Mouse (Mus musculus) forebrain, embryonic 10.5 days (tissue): Measurements from ENCODE around the gene Iba57. TPM values are rescaled to one million over a fixed set of nuclear protein-coding genes. Genes with fewer than 3 reads are reported as not detected.
"Not testable (repeated sequence)": the region's sequence is repeated elsewhere in the genome, so short reads cannot be mapped to it uniquely, and the experiment has no call there.

Experiments used
- DNase-seq: peaks from one replicate; pipeline ENCODE4 v3.0.0-alpha.2; 2017; ENCODE audit warnings: low spot score; ENCODE audit errors: extremely low spot score
- H3K27ac ChIP-seq: fragments of 300-500 bp; sonication (generic); 2 replicates; pipeline ENCODE4 v1.5.1; 2016; ENCODE audit warnings: mild to moderate bottlenecking
- H3K27me3 ChIP-seq: fragments of 300-500 bp; sonication (generic); 2 replicates; pipeline ENCODE4 v1.6.1; 2016; ENCODE audit warnings: mild to moderate bottlenecking; ENCODE audit not compliant: poor library complexity, severe bottlenecking
- H3K36me3 ChIP-seq: fragments of 300-500 bp; sonication (generic); replicated peaks from 2 replicates; pipeline ENCODE4 v1.6.1; 2016; ENCODE audit warnings: mild to moderate bottlenecking, moderate library complexity
- H3K4me1 ChIP-seq: fragments of 300-500 bp; sonication (generic); 2 replicates; pipeline ENCODE4 v1.6.1; 2016
- H3K4me3 ChIP-seq: fragments of 300-500 bp; sonication (generic); 2 replicates; pipeline ENCODE4 v1.5.1; 2016; ENCODE audit warnings: mild to moderate bottlenecking, moderate library complexity
- H3K9me3 ChIP-seq: fragments of 300-500 bp; sonication (generic); 2 replicates; pipeline ENCODE4 v1.6.1; 2016; ENCODE audit warnings: mild to moderate bottlenecking, moderate library complexity
- WGBS: fragments of 180-500 bp; shearing (Covaris S2); methylation state at CpG from one replicate; pipeline ENCODE4 v1.1.7; 2016; 5-methylcytosine and 5-hydroxymethylcytosine counted together
- polyA plus RNA-seq: library from polyadenylated mRNA; unstranded; fragments of >200 nt; fragmentation: Nextera tagmentation; extraction: Ambion mirVana; gene quantifications from 2 replicates; pipeline ENCODE4 v1.2.1, GENCODE M21; 2016

Gene Iba57
- polyA plus RNA-seq: 5.2 and 6.1 TPM in 2 replicates

- 5% methylated on average over 64 of the region's 68 CpGs for WGBS
- peaks cover 2% of the 10 kb centered on the region for H3K36me3 ChIP-seq
- peak; percentile 97 for DNase-seq
- peak within 1 kb of the TSS; percentile 81 for H3K4me3 ChIP-seq
- no peaks in the 10 kb centered on the region for H3K9me3 ChIP-seq
- no peaks in the 10 kb centered on the region for H3K27me3 ChIP-seq
- peaks cover 22% of the 10 kb centered on the region for H3K4me1 ChIP-seq
- peak within 1 kb of the TSS; percentile 98 for H3K27ac ChIP-seq
Observed at GRCm38 (mm10) chr11:59163255-59164236, at the start of gene Iba57. Gene Iba57 (minus strand): TSS chr11:59163739.

DNA sequence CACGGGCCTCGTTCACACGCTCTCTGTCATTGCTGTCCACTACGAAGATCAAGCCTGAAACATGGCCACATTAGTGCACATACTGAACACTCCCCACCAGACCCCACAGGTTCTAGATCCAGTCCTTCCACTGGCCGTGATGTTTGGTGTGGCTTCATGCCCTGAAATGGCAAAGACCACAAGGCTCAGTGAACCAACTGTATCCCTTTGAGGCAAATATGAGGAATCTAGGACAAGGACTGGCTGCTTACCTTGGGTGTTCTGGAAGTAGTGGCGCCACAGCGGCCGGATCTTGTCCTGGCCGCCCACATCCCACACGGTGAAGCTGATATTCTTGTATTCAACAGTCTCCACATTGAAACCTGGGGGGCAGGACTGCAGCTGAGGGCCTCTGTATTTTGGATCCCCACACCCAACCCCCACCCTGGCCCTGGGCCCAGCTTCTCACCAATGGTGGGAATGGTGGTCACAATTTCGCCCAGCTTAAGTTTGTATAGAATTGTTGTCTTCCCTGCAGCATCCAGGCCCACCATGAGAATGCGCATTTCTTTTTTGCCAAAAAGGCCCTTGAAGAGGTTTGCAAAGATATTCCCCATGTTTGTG, 49.5 kb upstream of the Iba57 start:
- Histone ChIP-seq H3K36me3 (peaks cover 90% of the 10 kb centered on the region), H3K9me3 (no peaks in the 10 kb centered on the region), H3K4me3 (no peak overlapping the region), H3K4me1 (peaks cover 29% of the 10 kb centered on the region), H3K27ac (no peak overlapping the region), H3K27me3 (no peaks in the 10 kb centered on the region)
- 93% methylated on average over 12 of the region's 12 CpGs for WGBS
- no peak for DNase-seq

GRCm38 (mm10) chr11:59212320-59212719, 48.8 kb upstream of the Iba57 start:
- WGBS: 88% methylated on average over 12 of the region's 12 CpGs
- not testable (repeated sequence) for H3K27me3 ChIP-seq, H3K27ac ChIP-seq, H3K4me3 ChIP-seq, H3K9me3 ChIP-seq, DNase-seq
- peaks cover 84% of the 10 kb centered on the region for H3K36me3 ChIP-seq
- peaks cover 31% of the 10 kb centered on the region for H3K4me1 ChIP-seq

DNA sequence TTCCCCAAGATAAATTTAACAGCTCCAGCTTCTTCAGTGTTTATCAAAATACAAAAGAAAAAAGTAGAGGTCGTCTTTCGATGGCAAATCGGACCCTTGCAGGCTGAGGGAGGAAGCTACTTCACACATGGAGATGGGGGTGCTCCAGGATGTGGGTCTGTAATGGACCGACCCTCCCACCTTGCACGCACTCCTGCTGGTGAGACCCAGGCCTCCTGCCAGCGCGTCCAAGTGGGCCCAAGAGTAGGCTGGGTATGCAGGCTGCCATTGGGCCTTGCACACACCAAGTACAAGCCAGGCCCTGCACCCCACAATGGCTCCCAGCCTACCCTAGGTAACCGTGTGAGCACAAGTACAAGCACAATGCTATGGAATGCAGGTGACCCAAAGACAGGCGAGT, 48.0 kb upstream of the Iba57 start:
- 91% methylated on average over 9 of the region's 9 CpGs for WGBS
- not testable (repeated sequence) for H3K27me3 ChIP-seq, H3K4me3 ChIP-seq, H3K27ac ChIP-seq, H3K9me3 ChIP-seq, DNase-seq
- Histone ChIP-seq H3K36me3 (peaks cover 82% of the 10 kb centered on the region), H3K4me1 (peaks cover 31% of the 10 kb centered on the region)

DNA sequence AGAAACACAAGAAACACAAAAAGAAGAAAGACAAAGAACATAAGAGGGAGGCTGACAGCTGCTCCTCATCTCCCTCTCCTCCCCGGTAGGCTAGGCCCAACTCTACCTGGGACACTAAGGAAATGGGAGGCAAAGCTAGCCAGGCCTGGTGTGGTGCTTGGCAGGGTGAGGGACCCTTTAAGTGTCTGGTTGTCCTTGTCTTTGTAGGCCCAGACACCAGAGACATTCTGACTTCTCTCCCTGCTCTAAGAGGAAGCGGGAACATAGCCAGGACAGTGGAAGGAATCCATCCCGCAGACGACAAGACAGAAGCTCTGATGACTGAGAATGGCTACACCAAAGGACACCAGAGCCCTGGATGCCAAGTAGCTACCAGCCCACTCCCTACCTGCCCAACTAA, 46.5 kb upstream of the Iba57 start:
- no peaks in the 10 kb centered on the region for H3K27me3 ChIP-seq
- no peak overlapping the region for H3K4me3 ChIP-seq
- H3K4me1 ChIP-seq: peaks cover 31% of the 10 kb centered on the region
- DNase-seq: no peak
- peaks cover 82% of the 10 kb centered on the region for H3K36me3 ChIP-seq
- H3K27ac ChIP-seq: no peak overlapping the region
- no peaks in the 10 kb centered on the region for H3K9me3 ChIP-seq
- 91% methylated on average over 4 of the region's 4 CpGs for whole genome bisulfite sequencing

DNA sequence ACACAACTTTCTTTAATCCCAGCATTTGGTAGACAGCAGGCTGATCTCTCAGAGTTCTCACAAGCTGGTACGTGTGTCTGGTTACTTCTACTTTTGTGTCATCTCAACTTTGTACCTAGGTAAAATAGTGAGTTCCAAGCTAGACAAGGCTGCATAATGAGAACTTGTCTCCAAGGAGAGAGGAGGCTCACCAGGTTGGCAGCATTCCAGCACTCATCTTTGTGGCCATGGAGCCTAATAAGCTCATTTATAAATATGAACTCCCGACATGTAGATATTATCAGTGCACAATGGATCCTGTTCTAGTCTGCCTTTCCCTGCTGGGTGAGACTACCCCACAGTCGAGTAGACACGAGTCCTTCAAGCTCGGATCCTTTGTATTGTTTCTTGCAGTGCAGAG, 46.0 kb upstream of the Iba57 start:
- no peaks in the 10 kb centered on the region for H3K27me3 ChIP-seq
- no peak overlapping the region for H3K27ac ChIP-seq
- no peaks in the 10 kb centered on the region for H3K9me3 ChIP-seq
- peaks cover 82% of the 10 kb centered on the region for H3K36me3 ChIP-seq
- peaks cover 31% of the 10 kb centered on the region for H3K4me1 ChIP-seq
- DNase-seq: no peak
- WGBS: 83% methylated on average over 5 of the region's 5 CpGs
- H3K4me3 ChIP-seq: peak overlapping the region; percentile 92

DNA sequence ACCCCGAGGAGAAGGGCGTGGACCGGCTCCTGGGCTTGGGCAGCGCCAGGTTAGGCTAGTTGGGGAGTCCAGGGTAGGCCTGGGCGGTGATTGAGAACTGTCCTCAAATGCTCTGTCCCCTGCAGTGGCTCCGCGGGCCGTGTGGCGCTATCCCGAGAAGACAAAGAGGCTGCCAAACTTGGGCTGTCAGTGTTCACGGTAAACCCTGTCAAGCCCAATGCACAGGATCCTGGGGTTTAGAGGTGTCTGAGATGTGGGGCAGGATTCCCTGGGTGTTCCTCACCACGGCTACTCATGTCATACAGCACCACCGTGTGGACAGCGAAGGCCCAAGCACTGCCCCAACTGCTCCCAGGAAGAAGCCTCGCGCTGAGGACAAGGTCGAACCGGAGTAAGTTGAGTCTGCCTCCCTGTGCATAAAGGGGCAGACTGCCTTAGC, 45.5 kb upstream of the Iba57 start:
- peak; percentile 68 for DNase-seq
- H3K4me1 ChIP-seq: peaks cover 31% of the 10 kb centered on the region
- peak overlapping the region; percentile 95 for H3K27ac ChIP-seq
- peaks cover 82% of the 10 kb centered on the region for H3K36me3 ChIP-seq
- peak overlapping the region; percentile 92 for H3K4me3 ChIP-seq
- WGBS: 16% methylated on average over 18 of the region's 18 CpGs
- H3K27me3 ChIP-seq: no peaks in the 10 kb centered on the region
- H3K9me3 ChIP-seq: no peaks in the 10 kb centered on the region

DNA sequence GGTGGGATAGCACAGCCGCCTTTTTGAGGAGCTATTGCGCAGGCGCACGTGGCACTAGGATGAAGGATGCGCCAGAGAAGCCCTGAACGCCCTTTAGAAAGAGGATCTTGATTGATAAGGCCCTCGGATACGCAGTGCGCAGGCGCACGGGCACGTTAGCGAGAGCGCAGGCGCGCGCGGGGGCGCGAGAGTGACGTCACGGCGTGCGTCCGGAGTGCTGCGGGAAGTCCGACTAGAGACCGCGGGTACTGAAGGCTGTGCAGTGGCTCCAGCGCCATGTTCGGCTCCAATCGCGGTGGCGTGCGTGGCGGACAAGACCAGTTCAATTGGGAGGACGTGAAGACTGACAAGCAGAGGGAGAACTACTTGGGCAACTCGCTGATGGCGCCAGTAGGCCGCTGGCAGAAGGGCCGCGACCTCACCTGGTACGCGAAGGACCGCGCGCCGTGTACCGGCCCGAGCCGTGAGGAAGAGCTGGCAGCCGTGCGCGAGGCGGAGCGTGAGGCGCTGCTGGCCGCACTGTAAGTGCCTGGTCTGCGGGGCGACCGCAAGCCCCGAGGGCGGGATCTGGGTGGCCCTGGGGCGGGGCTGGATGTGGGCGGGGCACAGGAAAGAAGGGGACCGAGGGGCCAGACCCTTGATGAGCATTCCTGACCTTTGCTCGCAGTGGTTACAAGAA, 44.8 kb upstream of the Iba57 start, which contains the start of gene 2310033P09Rik:
Gene 2310033P09Rik, plus strand, starts transcription at position 169 of the 679 bp plus-strand sequence.
- peak; percentile 91 for DNase-seq
- no peaks in the 10 kb centered on the region for H3K27me3 ChIP-seq
- under 1% methylated on average over 67 of the region's 67 CpGs for WGBS
- H3K36me3 ChIP-seq: peaks cover 76% of the 10 kb centered on the region
- peak within 1 kb of the TSS; percentile 95 for H3K27ac ChIP-seq
- H3K9me3 ChIP-seq: no peaks in the 10 kb centered on the region
- H3K4me3 ChIP-seq: peak within 1 kb of the TSS; percentile 92
- H3K4me1 ChIP-seq: peaks cover 31% of the 10 kb centered on the region

GRCm38 (mm10) chr11:59202081-59202995, 38.8 kb upstream of the Iba57 start, which contains the start of gene Mrpl55:
Gene Mrpl55 (plus strand): TSS chr11:59202486.
- Histone ChIP-seq H3K27ac (peak within 1 kb of the TSS; percentile 88), H3K4me1 (peaks cover 19% of the 10 kb centered on the region), H3K9me3 (no peaks in the 10 kb centered on the region), H3K4me3 (peak within 1 kb of the TSS; percentile 95), H3K27me3 (no peaks in the 10 kb centered on the region), H3K36me3 (peaks cover 49% of the 10 kb centered on the region)
- under 1% methylated on average over 63 of the region's 63 CpGs for WGBS
- peak; percentile 94 for DNase-seq

GRCm38 (mm10) chr11:59201216-59202002, 37.9 kb upstream of the Iba57 start:
- WGBS: 42% methylated on average over 16 of the region's 16 CpGs
- peaks cover 19% of the 10 kb centered on the region for H3K4me1 ChIP-seq
- H3K27me3 ChIP-seq: no peaks in the 10 kb centered on the region
- H3K27ac ChIP-seq: peak overlapping the region; percentile 88
- DNase-seq: no peak
- H3K9me3 ChIP-seq: no peaks in the 10 kb centered on the region
- H3K36me3 ChIP-seq: peaks cover 41% of the 10 kb centered on the region
- H3K4me3 ChIP-seq: peak overlapping the region; percentile 95

DNA sequence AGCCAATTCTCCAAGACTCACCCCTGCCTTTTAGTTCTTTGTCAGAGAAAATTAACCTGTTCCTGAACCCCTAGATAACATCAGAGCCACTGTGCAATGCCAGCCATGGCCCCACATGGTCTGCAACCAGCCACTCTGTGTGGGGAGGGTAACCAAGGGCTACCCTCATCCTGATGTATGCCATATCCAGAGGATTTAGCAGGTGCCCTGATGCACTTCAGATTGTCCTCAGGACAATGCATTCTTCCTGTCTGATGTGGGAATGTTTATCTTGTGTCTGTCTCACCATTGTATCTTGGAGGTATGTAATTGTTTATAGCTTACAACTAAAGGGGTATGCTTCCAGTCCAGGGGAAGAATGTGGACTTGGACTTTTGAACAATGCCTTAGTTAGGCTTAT, 32.7 kb upstream of the Iba57 start:
- Histone ChIP-seq H3K27ac (no peak overlapping the region), H3K27me3 (no peaks in the 10 kb centered on the region), H3K36me3 (peaks cover 16% of the 10 kb centered on the region), H3K4me1 (peaks cover 7% of the 10 kb centered on the region), H3K4me3 (no peak overlapping the region), H3K9me3 (no peaks in the 10 kb centered on the region)
- no peak for DNase-seq
